Mouse (Mus musculus) ES-E14 (cell line): Measurements from ENCODE around the gene Fam172a.

ENCODE experiments used
- CHD2 ChIP-seq: IDR thresholded peaks from 2 replicates; pipeline ENCODE4 v1.6.1; 2014; ENCODE audit warnings: mild to moderate bottlenecking, low read depth, low read length, inconsistent platforms
- HCFC1 ChIP-seq: IDR thresholded peaks from 2 replicates; pipeline ENCODE4 v1.6.1; 2012; ENCODE audit warnings: low read length, inconsistent platforms, borderline replicate concordance; ENCODE audit not compliant: insufficient read depth
- ZNF384 ChIP-seq: IDR thresholded peaks from 2 replicates; pipeline ENCODE4 v1.6.1; 2012; ENCODE audit warnings: low read depth, low read length, inconsistent platforms

- TF ChIP-seq ZNF384: no peak
- no peak for TF ChIP-seq CHD2
- no peak for TF ChIP-seq HCFC1
These were observed 478.4 kb downstream of the Fam172a start for GRCm38 (mm10) chr13:78180261-78180660.
